Mouse (Mus musculus) heart, postnatal 0 days (tissue): ENCODE data around the gene Tnrc18. TPM values are rescaled to one million over a fixed set of nuclear protein-coding genes. Genes with fewer than 3 reads are reported as not detected.

Source experiments
- ATAC-seq: fragments of 200-750 bp; cut with Nextera tagmentation; 2 replicates; pipeline ENCODE4 v1.8.0; 2017; ENCODE audit warnings: low read depth, moderate number of reproducible peaks, moderate library complexity; ENCODE audit not compliant: insufficient read depth
- DNase-seq: peaks from one replicate; pipeline ENCODE4 v3.0.0-alpha.2; 2016; ENCODE audit warnings: low spot score
- H3K27ac ChIP-seq: fragments of 300-500 bp; sonication (generic); 2 replicates; pipeline ENCODE4 v1.5.1; 2014; ENCODE audit warnings: low read depth, mild to moderate bottlenecking
- H3K27me3 ChIP-seq: fragments of 300-500 bp; sonication (generic); 2 replicates; pipeline ENCODE4 v1.6.1; 2014; ENCODE audit warnings: low read length, mixed read lengths; ENCODE audit not compliant: control insufficient read depth, insufficient read depth
- H3K36me3 ChIP-seq: fragments of 300-500 bp; sonication (generic); replicated peaks from 2 replicates; pipeline ENCODE4 v1.6.1; 2014; ENCODE audit warnings: low read length, mixed read lengths; ENCODE audit not compliant: control insufficient read depth, insufficient read depth
- H3K4me1 ChIP-seq: fragments of 300-500 bp; sonication (generic); 2 replicates; pipeline ENCODE4 v1.6.1; 2014; ENCODE audit warnings: antibody characterized with exemption; ENCODE audit not compliant: control insufficient read depth, insufficient read depth
- H3K4me2 ChIP-seq: fragments of 300-500 bp; sonication (generic); 2 replicates; pipeline ENCODE4 v1.6.1; 2014; ENCODE audit warnings: low read depth, mild to moderate bottlenecking, low read length, moderate library complexity
- H3K4me3 ChIP-seq: fragments of 300-500 bp; sonication (generic); 2 replicates; pipeline ENCODE4 v1.5.1; 2014; ENCODE audit warnings: low read depth, low read length
- H3K9ac ChIP-seq: fragments of 300-500 bp; sonication (generic); replicated peaks from 2 replicates; pipeline ENCODE4 v1.6.1; 2014; ENCODE audit warnings: low read depth, low read length, mixed read lengths
- H3K9me3 ChIP-seq: fragments of 300-500 bp; sonication (generic); replicated peaks from 2 replicates; pipeline ENCODE4 v1.6.1; 2016; ENCODE audit warnings: low read length; ENCODE audit not compliant: control insufficient read depth
- CTCF ChIP-seq: IDR thresholded peaks from 2 replicates; pipeline ENCODE4 v1.5.1; 2016; ENCODE audit warnings: antibody characterized with exemption, control low read depth, low read depth
- EP300 ChIP-seq: IDR thresholded peaks from 2 replicates; pipeline ENCODE4 v1.6.1; 2016; ENCODE audit warnings: antibody characterized with exemption, low read depth
- WGBS: fragments of 180-500 bp; shearing (Covaris S2); extraction: QIAGEN DNeasy Blood & Tissue Kit; methylation state at CpG from one replicate; pipeline ENCODE4 v1.1.7; 2014; 5-methylcytosine and 5-hydroxymethylcytosine counted together
- polyA plus RNA-seq: library from polyadenylated mRNA; unstranded; fragments of >200 nt; fragmentation: Nextera tagmentation; extraction: Ambion mirVana; gene quantifications from 2 replicates; pipeline ENCODE4 v1.2.1, GENCODE M21; 2015
- total RNA-seq: library from RNA; depleted of rRNA; stranded (reverse); fragments of >200 nt; gene quantifications from 2 replicates; pipeline ENCODE4 v1.2.3, GENCODE M21; 2014; ENCODE audit warnings: low replicate concordance

Tnrc18 gene
- total and polyA plus RNA-seq, 2 experiments from 2014 or later = 10.4 to 69.3 TPM

- no peaks in the 10 kb centered on the region for H3K4me1 ChIP-seq
- H3K9me3 ChIP-seq = no peaks in the 10 kb centered on the region
- TF ChIP-seq CTCF (no peak), EP300 (no peak)
- WGBS = 56% methylated on average over 5 of the region's 5 CpGs
- H3K9ac ChIP-seq = no peak overlapping the region
- ATAC-seq = no peak
- H3K27me3 ChIP-seq = no peaks in the 10 kb centered on the region
- no peak overlapping the region for H3K27ac ChIP-seq
- H3K36me3 ChIP-seq = peaks cover 42% of the 10 kb centered on the region
- no peak overlapping the region for H3K4me3 ChIP-seq
- no peak overlapping the region for H3K4me2 ChIP-seq
- DNase-seq = no peak
Measured at GRCm38 (mm10) chr5:142786709-142787108, 30.8 kb downstream of the Tnrc18 start.

GRCm38 (mm10) chr5:142786215-142786614 lies 31.2 kb downstream of the Tnrc18 start:
- Histone ChIP-seq H3K9ac (no peak overlapping the region), H3K4me2 (no peak overlapping the region), H3K9me3 (no peaks in the 10 kb centered on the region), H3K4me1 (peaks cover 2% of the 10 kb centered on the region; the same call in 1 of the 2 replicates), H3K4me3 (no peak overlapping the region), H3K36me3 (peaks cover 39% of the 10 kb centered on the region), H3K27ac (no peak overlapping the region), H3K27me3 (no peaks in the 10 kb centered on the region)
- DNase-seq (no peak), ATAC-seq (no peak)
- TF ChIP-seq EP300 (no peak), CTCF (no peak)
- 81% methylated on average over 3 of the region's 3 CpGs for WGBS

- peaks cover 19% of the 10 kb centered on the region for H3K36me3 ChIP-seq
- ATAC-seq (no peak), DNase-seq (no peak)
- H3K9me3 ChIP-seq = no peaks in the 10 kb centered on the region
- 42% methylated on average over 7 of the region's 7 CpGs for WGBS
- H3K4me2 ChIP-seq = no peak overlapping the region
- TF ChIP-seq CTCF = no peak
- no peak for TF ChIP-seq EP300
- H3K27me3 ChIP-seq = no peaks in the 10 kb centered on the region
- no peak overlapping the region for H3K9ac ChIP-seq
- H3K27ac ChIP-seq = no peak overlapping the region
- peaks cover 13% of the 10 kb centered on the region for H3K4me1 ChIP-seq
- H3K4me3 ChIP-seq = no peak overlapping the region
Measured at GRCm38 (mm10) chr5:142783142-142783540, 34.3 kb downstream of the Tnrc18 start.

- no peak overlapping the region for H3K27ac ChIP-seq
- ATAC-seq = no peak
Measured at GRCm38 (mm10) chr5:142782459-142783141, 34.9 kb downstream of the Tnrc18 start.

GRCm38 (mm10) chr5:142780579-142780978 lies 36.9 kb downstream of the Tnrc18 start:
- no peak for TF ChIP-seq EP300
- no peak for TF ChIP-seq CTCF
- WGBS = 55% methylated on average over 5 of the region's 5 CpGs
- no peak overlapping the region for H3K27ac ChIP-seq
- peaks cover 20% of the 10 kb centered on the region for H3K36me3 ChIP-seq
- no peak overlapping the region for H3K4me3 ChIP-seq
- H3K9me3 ChIP-seq = no peaks in the 10 kb centered on the region
- peak; percentile 39; the same call in 1 of the 2 replicates for ATAC-seq
- peaks cover 13% of the 10 kb centered on the region for H3K4me1 ChIP-seq
- no peaks in the 10 kb centered on the region for H3K27me3 ChIP-seq
- DNase-seq = no peak
- no peak overlapping the region for H3K4me2 ChIP-seq
- H3K9ac ChIP-seq = no peak overlapping the region

More at GRCm38 (mm10) chr5:142782459-142783141, 34.9 kb downstream of the Tnrc18 start:
- H3K9me3 ChIP-seq = no peaks in the 10 kb centered on the region
- H3K27me3 ChIP-seq = no peaks in the 10 kb centered on the region
- no peak overlapping the region for H3K4me2 ChIP-seq
- H3K36me3 ChIP-seq = peaks cover 13% of the 10 kb centered on the region
- H3K4me3 ChIP-seq = no peak overlapping the region
- TF ChIP-seq EP300 = no peak
- no peak for TF ChIP-seq CTCF
- no peak for DNase-seq
- WGBS = 79% methylated on average over 8 of the region's 8 CpGs
- H3K9ac ChIP-seq = no peak overlapping the region
- H3K4me1 ChIP-seq = peaks cover 13% of the 10 kb centered on the region

- WGBS = 76% methylated on average over 6 of the region's 6 CpGs
- no peak overlapping the region for H3K27ac ChIP-seq
- peaks cover 13% of the 10 kb centered on the region for H3K4me1 ChIP-seq
- H3K36me3 ChIP-seq = peaks cover 34% of the 10 kb centered on the region
- H3K9me3 ChIP-seq = no peaks in the 10 kb centered on the region
- no peak overlapping the region for H3K4me2 ChIP-seq
- H3K27me3 ChIP-seq = no peaks in the 10 kb centered on the region
- TF ChIP-seq CTCF (no peak), EP300 (no peak)
- ATAC-seq (no peak), DNase-seq (no peak)
- no peak overlapping the region for H3K9ac ChIP-seq
- H3K4me3 ChIP-seq = no peak overlapping the region
Measured at GRCm38 (mm10) chr5:142778871-142779270, 38.6 kb downstream of the Tnrc18 start.
